Mouse (Mus musculus): ENCODE data around the gene Kcns1. TPM values are rescaled to one million over a fixed set of nuclear protein-coding genes. Genes with fewer than 3 reads are reported as not detected.
"Not testable (repeated sequence)": the region's sequence is repeated elsewhere in the genome, so short reads cannot be mapped to it uniquely, and the experiment has no call there.

The Kcns1 gene
- polyA plus RNA-seq (2014; fragmentation: Nextera tagmentation; extraction: Ambion mirVana) = 0.40 and 0.43 TPM in 2 replicates

DNA sequence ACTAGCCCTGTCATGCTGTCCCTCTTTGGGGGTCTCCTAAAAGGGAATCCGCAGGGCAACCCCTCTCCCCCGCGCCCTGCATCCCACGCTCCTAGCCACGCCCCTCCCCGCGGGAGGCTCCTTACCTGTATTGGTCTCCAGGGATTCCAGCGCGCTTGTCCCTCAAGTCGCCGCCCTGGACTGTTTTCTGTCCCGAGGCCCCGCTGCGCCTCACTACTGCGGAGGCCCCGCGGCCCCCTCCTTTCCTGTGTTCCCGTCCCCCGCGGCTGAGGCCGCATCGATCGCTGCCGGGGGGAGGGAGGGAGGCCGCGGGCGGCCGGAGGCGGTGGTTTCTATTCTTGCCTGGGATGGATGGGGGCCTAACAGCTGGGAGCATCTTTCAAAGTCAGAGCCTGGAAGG lies at the start of gene Kcns1:
Gene Kcns1 (minus strand): TSS at position 212 of the 400 bp plus-strand sequence.
- WGBS = under 1% methylated on average over 29 of the region's 29 CpGs
- Histone ChIP-seq H3K27me3 (ENCODE audit: control insufficient read depth, insufficient read depth, low read length) (peaks cover 65% of the 10 kb centered on the region), H3K4me2 (ENCODE audit: low read depth, severe bottlenecking) (peak within 1 kb of the TSS; percentile 49), H3K9ac (ENCODE audit: low read length) (peak within 1 kb of the TSS; percentile 45; the same call in 1 of the 2 replicates), H3K9me3 (ENCODE audit: control insufficient read depth, low read length) (no peaks in the 10 kb centered on the region; the same call in 1 of the 2 replicates), H3K4me3 (ENCODE audit: low read depth, low read length) (peak within 1 kb of the TSS; percentile 31), H3K27ac (replicated peaks; ENCODE audit: low read depth, low read length) (no peak within 1 kb of the TSS), H3K4me1 (ENCODE audit: control insufficient read depth, insufficient read depth, low read length) (peaks cover 14% of the 10 kb centered on the region), H3K36me3 (ENCODE audit: control insufficient read depth, insufficient read depth, low read length) (no peaks in the 10 kb centered on the region)
- peak; percentile 31 for DNase-seq (ENCODE audit: low spot score)
- ATAC-seq (ENCODE audit: insufficient number of reproducible peaks, low FRiP score, low TSS enrichment, low read depth) = no peak

GRCm38 (mm10) chr2:164219295-164219694 lies 48.4 kb upstream of the Kcns1 start:
- Histone ChIP-seq H3K4me3 (ENCODE audit: low read depth, low read length) (no peak overlapping the region), H3K27me3 (ENCODE audit: control insufficient read depth, insufficient read depth, low read length) (no peaks in the 10 kb centered on the region), H3K36me3 (ENCODE audit: control insufficient read depth, insufficient read depth, low read length) (no peaks in the 10 kb centered on the region), H3K27ac (replicated peaks; ENCODE audit: low read depth, low read length) (no peak overlapping the region), H3K4me2 (ENCODE audit: low read depth, severe bottlenecking) (no peak overlapping the region), H3K9me3 (ENCODE audit: control insufficient read depth, low read length) (no peaks in the 10 kb centered on the region), H3K9ac (ENCODE audit: low read length) (no peak overlapping the region), H3K4me1 (ENCODE audit: control insufficient read depth, insufficient read depth, low read length) (no peaks in the 10 kb centered on the region)
- 80% methylated on average over 9 of the region's 9 CpGs for WGBS
- DNase-seq (ENCODE audit: low spot score) = no peak
- no peak for ATAC-seq (ENCODE audit: insufficient number of reproducible peaks, low FRiP score, low TSS enrichment, low read depth)

DNA sequence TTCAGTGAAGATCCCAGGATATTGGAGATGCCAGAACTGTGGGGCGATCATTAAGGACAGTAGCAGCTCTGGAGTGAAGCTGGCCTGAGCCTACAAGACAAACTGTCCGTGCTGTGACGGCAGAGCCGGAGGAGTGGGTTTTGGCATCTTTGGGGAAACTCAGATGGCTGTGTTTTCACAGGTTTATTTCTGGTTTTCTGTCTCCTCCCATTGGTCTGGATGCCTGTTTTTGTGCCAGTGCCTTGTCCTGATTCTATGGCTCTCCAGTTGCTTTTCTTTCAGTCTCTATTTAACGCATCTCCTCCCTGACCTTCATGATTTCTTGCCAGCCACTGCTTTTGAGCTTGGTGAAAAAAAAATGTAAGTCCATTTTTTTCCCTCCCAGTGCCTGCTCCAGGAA lies 41.8 kb upstream of the Kcns1 start:
- WGBS = 90% methylated on average over 5 of the region's 5 CpGs
- no peak for DNase-seq (ENCODE audit: low spot score)
- no peak for ATAC-seq (ENCODE audit: insufficient number of reproducible peaks, low FRiP score, low TSS enrichment, low read depth)
- Histone ChIP-seq H3K9ac (ENCODE audit: low read length) (no peak overlapping the region), H3K36me3 (ENCODE audit: control insufficient read depth, insufficient read depth, low read length) (no peaks in the 10 kb centered on the region), H3K4me2 (ENCODE audit: low read depth, severe bottlenecking) (no peak overlapping the region), H3K27me3 (ENCODE audit: control insufficient read depth, insufficient read depth, low read length) (no peaks in the 10 kb centered on the region), H3K9me3 (ENCODE audit: control insufficient read depth, low read length) (no peaks in the 10 kb centered on the region), H3K4me3 (ENCODE audit: low read depth, low read length) (no peak overlapping the region), H3K27ac (replicated peaks; ENCODE audit: low read depth, low read length) (no peak overlapping the region), H3K4me1 (ENCODE audit: control insufficient read depth, insufficient read depth, low read length) (no peaks in the 10 kb centered on the region)

GRCm38 (mm10) chr2:164210892-164211291 lies 40.0 kb upstream of the Kcns1 start:
- ATAC-seq (ENCODE audit: insufficient number of reproducible peaks, low FRiP score, low TSS enrichment, low read depth) = no peak
- no peak for DNase-seq (ENCODE audit: low spot score)
- no peak overlapping the region for H3K4me3 ChIP-seq (ENCODE audit: low read depth, low read length)
- H3K9me3 ChIP-seq (ENCODE audit: control insufficient read depth, low read length) = no peaks in the 10 kb centered on the region
- no peaks in the 10 kb centered on the region for H3K36me3 ChIP-seq (ENCODE audit: control insufficient read depth, insufficient read depth, low read length)
- no peaks in the 10 kb centered on the region for H3K27me3 ChIP-seq (ENCODE audit: control insufficient read depth, insufficient read depth, low read length)
- H3K9ac ChIP-seq (ENCODE audit: low read length) = no peak overlapping the region
- no peak overlapping the region for H3K27ac ChIP-seq (replicated peaks; ENCODE audit: low read depth, low read length)
- 87% methylated on average over 4 of the region's 4 CpGs for WGBS
- no peaks in the 10 kb centered on the region for H3K4me1 ChIP-seq (ENCODE audit: control insufficient read depth, insufficient read depth, low read length)
- no peak overlapping the region for H3K4me2 ChIP-seq (ENCODE audit: low read depth, severe bottlenecking)

DNA sequence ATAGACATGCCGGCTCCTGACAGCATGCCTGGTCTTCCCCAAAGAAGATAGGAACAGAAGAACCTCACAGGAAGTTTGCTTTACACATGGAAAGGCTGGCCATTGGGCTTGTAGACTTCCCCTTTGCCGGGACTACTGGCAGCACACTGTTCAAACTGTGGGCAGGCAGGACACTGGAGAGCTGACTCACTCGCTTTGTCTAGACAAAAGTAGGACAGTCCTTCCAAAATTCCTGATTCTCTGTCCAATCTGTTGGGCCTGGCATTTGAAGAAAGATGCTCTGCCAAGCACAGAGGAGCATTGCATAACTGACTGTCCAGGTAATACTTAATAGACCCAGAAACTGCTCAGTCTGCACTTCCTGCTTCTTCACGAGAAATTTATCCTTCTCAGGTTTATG lies 35.8 kb upstream of the Kcns1 start:
- WGBS = 87% methylated on average over 4 of the region's 4 CpGs
- DNase-seq (ENCODE audit: low spot score) (no peak), ATAC-seq (ENCODE audit: insufficient number of reproducible peaks, low FRiP score, low TSS enrichment, low read depth) (no peak)
- H3K36me3 ChIP-seq (ENCODE audit: control insufficient read depth, insufficient read depth, low read length) = no peaks in the 10 kb centered on the region
- H3K9ac ChIP-seq (ENCODE audit: low read length) = no peak overlapping the region
- H3K4me1 ChIP-seq (ENCODE audit: control insufficient read depth, insufficient read depth, low read length) = no peaks in the 10 kb centered on the region
- no peaks in the 10 kb centered on the region for H3K27me3 ChIP-seq (ENCODE audit: control insufficient read depth, insufficient read depth, low read length)
- no peaks in the 10 kb centered on the region for H3K9me3 ChIP-seq (ENCODE audit: control insufficient read depth, low read length)
- H3K27ac ChIP-seq (replicated peaks; ENCODE audit: low read depth, low read length) = no peak overlapping the region
- H3K4me2 ChIP-seq (ENCODE audit: low read depth, severe bottlenecking) = no peak overlapping the region
- H3K4me3 ChIP-seq (ENCODE audit: low read depth, low read length) = no peak overlapping the region

- 92% methylated on average over 10 of the region's 10 CpGs for WGBS
- not testable (repeated sequence) for H3K9ac ChIP-seq (ENCODE audit: low read length); DNase-seq (ENCODE audit: low spot score); H3K4me1 ChIP-seq (ENCODE audit: control insufficient read depth, insufficient read depth, low read length); H3K27me3 ChIP-seq (ENCODE audit: control insufficient read depth, insufficient read depth, low read length); H3K36me3 ChIP-seq (ENCODE audit: control insufficient read depth, insufficient read depth, low read length); H3K27ac ChIP-seq (replicated peaks; ENCODE audit: low read depth, low read length); H3K4me3 ChIP-seq (ENCODE audit: low read depth, low read length); H3K9me3 ChIP-seq (ENCODE audit: control insufficient read depth, low read length); ATAC-seq (ENCODE audit: insufficient number of reproducible peaks, low FRiP score, low TSS enrichment, low read depth); H3K4me2 ChIP-seq (ENCODE audit: low read depth, severe bottlenecking)
Measured at GRCm38 (mm10) chr2:164206011-164206410, 35.1 kb upstream of the Kcns1 start.

DNA sequence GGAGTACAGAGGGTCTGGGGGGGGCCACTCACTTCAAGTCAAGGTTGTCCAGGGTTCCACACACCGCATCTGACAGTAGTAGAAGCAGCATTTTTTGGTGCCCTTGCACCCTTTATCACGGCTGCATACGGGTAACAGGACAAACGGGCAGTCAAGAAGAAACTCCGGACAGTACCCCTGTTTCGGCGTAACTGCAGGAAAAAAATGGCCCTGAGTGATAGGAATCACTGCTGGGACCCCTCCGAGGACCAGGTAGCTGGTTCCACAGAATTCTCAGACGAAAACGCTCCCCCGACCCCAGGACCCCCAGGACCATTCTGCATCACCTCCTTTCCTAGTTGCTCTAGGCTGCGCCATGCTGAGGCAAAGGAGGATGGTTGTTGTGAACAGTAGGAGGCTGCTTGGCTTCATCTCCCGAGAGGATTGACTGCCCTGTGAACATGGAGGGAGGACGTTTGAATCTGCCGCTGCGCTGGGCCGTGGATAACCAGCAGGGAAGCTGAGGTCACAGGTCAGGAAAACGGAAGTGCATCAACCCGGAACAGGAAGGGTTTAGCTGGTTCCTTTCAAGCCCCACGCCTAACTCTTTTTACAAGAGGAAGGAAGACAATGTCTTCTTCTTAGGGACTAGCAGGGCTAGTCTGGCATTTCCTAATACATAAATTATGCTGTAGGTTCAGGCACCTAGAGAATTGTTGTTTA lies 28.9 kb upstream of the Kcns1 start, which contains the start of gene Wfdc15a:
Gene Wfdc15a (minus strand): TSS at position 505 of the 702 bp plus-strand sequence.
- ATAC-seq (ENCODE audit: insufficient number of reproducible peaks, low FRiP score, low TSS enrichment, low read depth) = no peak
- Histone ChIP-seq H3K9me3 (ENCODE audit: control insufficient read depth, low read length) (no peaks in the 10 kb centered on the region), H3K27ac (replicated peaks; ENCODE audit: low read depth, low read length) (no peak within 1 kb of the TSS), H3K4me3 (ENCODE audit: low read depth, low read length) (no peak within 1 kb of the TSS), H3K36me3 (ENCODE audit: control insufficient read depth, insufficient read depth, low read length) (no peaks in the 10 kb centered on the region), H3K4me2 (ENCODE audit: low read depth, severe bottlenecking) (no peak within 1 kb of the TSS), H3K4me1 (ENCODE audit: control insufficient read depth, insufficient read depth, low read length) (no peaks in the 10 kb centered on the region), H3K9ac (ENCODE audit: low read length) (no peak within 1 kb of the TSS), H3K27me3 (ENCODE audit: control insufficient read depth, insufficient read depth, low read length) (no peaks in the 10 kb centered on the region)
- WGBS = 86% methylated on average over 20 of the region's 20 CpGs
- no peak for DNase-seq (ENCODE audit: low spot score)

DNA sequence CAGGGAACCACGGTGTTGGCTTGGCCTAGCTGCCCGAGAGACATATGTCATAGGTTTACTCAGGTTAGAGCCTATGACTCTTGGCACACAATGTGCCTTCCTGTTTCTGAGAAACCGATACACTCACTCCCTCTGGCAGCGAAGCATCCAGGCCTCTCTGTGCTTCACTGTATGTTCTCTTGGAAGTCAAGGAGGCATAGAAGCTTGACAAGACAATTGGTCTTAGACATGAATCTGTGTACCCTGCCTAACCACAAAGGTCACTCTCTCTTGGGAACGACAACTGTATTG lies 25.7 kb upstream of the Kcns1 start:
- WGBS = 88% methylated on average over 5 of the region's 5 CpGs
- H3K27me3 ChIP-seq (ENCODE audit: control insufficient read depth, insufficient read depth, low read length) = no peaks in the 10 kb centered on the region
- DNase-seq (ENCODE audit: low spot score) (no peak), ATAC-seq (ENCODE audit: insufficient number of reproducible peaks, low FRiP score, low TSS enrichment, low read depth) (no peak)
- H3K4me1 ChIP-seq (ENCODE audit: control insufficient read depth, insufficient read depth, low read length) = no peaks in the 10 kb centered on the region
- H3K9ac ChIP-seq (ENCODE audit: low read length) = no peak overlapping the region
- no peaks in the 10 kb centered on the region for H3K9me3 ChIP-seq (ENCODE audit: control insufficient read depth, low read length)
- no peak overlapping the region for H3K4me2 ChIP-seq (ENCODE audit: low read depth, severe bottlenecking)
- no peak overlapping the region for H3K4me3 ChIP-seq (ENCODE audit: low read depth, low read length)
- H3K36me3 ChIP-seq (ENCODE audit: control insufficient read depth, insufficient read depth, low read length) = no peaks in the 10 kb centered on the region
- no peak overlapping the region for H3K27ac ChIP-seq (replicated peaks; ENCODE audit: low read depth, low read length)
